Mouse (Mus musculus) hindbrain, embryonic 13.5 days (tissue): ENCODE measurements around the gene Pde10a. TPM values are rescaled to one million over a fixed set of nuclear protein-coding genes. Genes with fewer than 3 reads are reported as not detected.
A peak's percentile ranks its signal among the peaks of the same experiment; 100 is the strongest.

ENCODE experiments used
- ATAC-seq: fragments of 200-750 bp; cut with Nextera tagmentation; 2 replicates; pipeline ENCODE4 v1.8.0; 2017; ENCODE audit warnings: moderate TSS enrichment; ENCODE audit not compliant: low FRiP score
- H3K27ac ChIP-seq: fragments of 300-500 bp; sonication (generic); 2 replicates; pipeline ENCODE4 v1.5.1; 2015; ENCODE audit warnings: inconsistent platforms, mild to moderate bottlenecking, moderate library complexity
- H3K27me3 ChIP-seq: fragments of 300-500 bp; sonication (generic); 2 replicates; pipeline ENCODE4 v1.6.1; 2015; ENCODE audit warnings: mild to moderate bottlenecking, inconsistent platforms
- H3K36me3 ChIP-seq: fragments of 300-500 bp; sonication (generic); 2 replicates; pipeline ENCODE4 v1.6.1; 2015; ENCODE audit warnings: mild to moderate bottlenecking, inconsistent platforms
- H3K4me1 ChIP-seq: fragments of 300-500 bp; sonication (generic); replicated peaks from 2 replicates; pipeline ENCODE4 v1.6.1; 2015; ENCODE audit warnings: inconsistent platforms
- H3K4me2 ChIP-seq: fragments of 300-500 bp; sonication (generic); 2 replicates; pipeline ENCODE4 v1.6.1; 2015; ENCODE audit warnings: inconsistent platforms, mild to moderate bottlenecking, moderate library complexity
- H3K4me3 ChIP-seq: fragments of 300-500 bp; sonication (generic); 2 replicates; pipeline ENCODE4 v1.5.1; 2015; ENCODE audit warnings: mild to moderate bottlenecking, inconsistent platforms
- H3K9ac ChIP-seq: fragments of 300-500 bp; sonication (generic); 2 replicates; pipeline ENCODE4 v1.6.1; 2015; ENCODE audit warnings: mild to moderate bottlenecking, inconsistent platforms
- H3K9me3 ChIP-seq: fragments of 300-500 bp; sonication (generic); 2 replicates; pipeline ENCODE4 v1.6.1; 2016; ENCODE audit warnings: inconsistent platforms
- WGBS: fragments of 180-500 bp; shearing (Covaris S2); methylation state at CpG from one replicate; pipeline ENCODE4 v1.1.7; 2015; 5-methylcytosine and 5-hydroxymethylcytosine counted together
- polyA plus RNA-seq: library from polyadenylated mRNA; unstranded; fragments of >200 nt; fragmentation: Nextera tagmentation; extraction: Ambion mirVana; gene quantifications from 2 replicates; pipeline ENCODE4 v1.2.1, GENCODE M21; 2015

The Pde10a gene
- polyA plus RNA-seq, 1 experiment from 2014 or later = 14.5 TPM

GRCm38 (mm10) chr17:8847558-8847957, 322.4 kb downstream of the Pde10a start:
- 72% methylated on average over 7 of the region's 7 CpGs for WGBS
- no peaks in the 10 kb centered on the region for H3K9me3 ChIP-seq
- ATAC-seq = no peak

GRCm38 (mm10) chr17:8851846-8852245, 326.7 kb downstream of the Pde10a start:
- peaks cover 19% of the 10 kb centered on the region for H3K4me1 ChIP-seq
- ATAC-seq = no peak
- no peaks in the 10 kb centered on the region for H3K36me3 ChIP-seq
- no peak overlapping the region for H3K9ac ChIP-seq
- no peak overlapping the region for H3K4me3 ChIP-seq
- no peak overlapping the region for H3K4me2 ChIP-seq
- H3K27ac ChIP-seq = no peak overlapping the region
- WGBS = 61% methylated on average over 6 of the region's 6 CpGs
- no peaks in the 10 kb centered on the region for H3K27me3 ChIP-seq
- no peaks in the 10 kb centered on the region for H3K9me3 ChIP-seq

More at GRCm38 (mm10) chr17:8847558-8847957, 322.4 kb downstream of the Pde10a start:
- H3K4me1 ChIP-seq = peaks cover 22% of the 10 kb centered on the region
- no peak overlapping the region for H3K9ac ChIP-seq
- H3K4me3 ChIP-seq = no peak overlapping the region
- no peaks in the 10 kb centered on the region for H3K36me3 ChIP-seq
- no peak overlapping the region for H3K4me2 ChIP-seq
- H3K27me3 ChIP-seq = no peaks in the 10 kb centered on the region
- no peak overlapping the region for H3K27ac ChIP-seq

GRCm38 (mm10) chr17:8856430-8857371, 331.5 kb downstream of the Pde10a start:
- ATAC-seq = no peak
- no peak overlapping the region for H3K9ac ChIP-seq
- peak overlapping the region; percentile 40 for H3K4me2 ChIP-seq
- no peaks in the 10 kb centered on the region for H3K27me3 ChIP-seq
- peaks cover 24% of the 10 kb centered on the region for H3K4me1 ChIP-seq
- no peak overlapping the region for H3K27ac ChIP-seq
- 32% methylated on average over 22 of the region's 22 CpGs for WGBS
- H3K9me3 ChIP-seq = no peaks in the 10 kb centered on the region
- H3K4me3 ChIP-seq = no peak overlapping the region
- no peaks in the 10 kb centered on the region for H3K36me3 ChIP-seq

GRCm38 (mm10) chr17:8858636-8859421, 333.7 kb downstream of the Pde10a start:
- H3K4me2 ChIP-seq = no peak overlapping the region
- WGBS = 70% methylated on average over 23 of the region's 23 CpGs

GRCm38 (mm10) chr17:8859489-8859888, 334.3 kb downstream of the Pde10a start:
- WGBS = 73% methylated on average over 4 of the region's 4 CpGs
- no peak overlapping the region for H3K27ac ChIP-seq
- H3K4me1 ChIP-seq = peaks cover 29% of the 10 kb centered on the region
- no peaks in the 10 kb centered on the region for H3K9me3 ChIP-seq
- no peak overlapping the region for H3K4me3 ChIP-seq
- H3K27me3 ChIP-seq = no peaks in the 10 kb centered on the region
- H3K36me3 ChIP-seq = no peaks in the 10 kb centered on the region
- ATAC-seq = no peak
- no peak overlapping the region for H3K4me2 ChIP-seq
- 0 out of 2 replicates have a peak overlapping the region, but pooled peaks have one; percentile 51 for H3K9ac ChIP-seq

More at GRCm38 (mm10) chr17:8858636-8859421, 333.7 kb downstream of the Pde10a start:
- H3K27me3 ChIP-seq = no peaks in the 10 kb centered on the region
- peaks cover 29% of the 10 kb centered on the region for H3K4me1 ChIP-seq
- H3K9ac ChIP-seq = peak overlapping the region; percentile 51; the same call in 1 of the 2 replicates
- ATAC-seq = no peak
- peak overlapping the region; percentile 32; the same call in 1 of the 2 replicates for H3K27ac ChIP-seq
- no peak overlapping the region for H3K4me3 ChIP-seq
- no peaks in the 10 kb centered on the region for H3K9me3 ChIP-seq
- H3K36me3 ChIP-seq = no peaks in the 10 kb centered on the region

GRCm38 (mm10) chr17:8864638-8865497, 339.7 kb downstream of the Pde10a start:
- Histone ChIP-seq H3K27ac (no peak overlapping the region), H3K4me3 (no peak overlapping the region), H3K9ac (no peak overlapping the region), H3K4me2 (no peak overlapping the region), H3K9me3 (no peaks in the 10 kb centered on the region), H3K27me3 (no peaks in the 10 kb centered on the region), H3K36me3 (no peaks in the 10 kb centered on the region), H3K4me1 (peaks cover 14% of the 10 kb centered on the region)
- WGBS = 78% methylated on average over 8 of the region's 8 CpGs
- no peak for ATAC-seq

- Histone ChIP-seq H3K4me1 (peaks cover 24% of the 10 kb centered on the region), H3K9ac (no peak overlapping the region), H3K4me3 (no peak overlapping the region), H3K36me3 (no peaks in the 10 kb centered on the region), H3K9me3 (no peaks in the 10 kb centered on the region), H3K4me2 (no peak overlapping the region), H3K27ac (no peak overlapping the region), H3K27me3 (no peaks in the 10 kb centered on the region)
- WGBS = 72% methylated on average over 25 of the region's 25 CpGs
- ATAC-seq = no peak
Measured at GRCm38 (mm10) chr17:8867331-8868237, 342.4 kb downstream of the Pde10a start.

GRCm38 (mm10) chr17:8869287-8869686, 344.1 kb downstream of the Pde10a start:
- H3K4me2 ChIP-seq = no peak overlapping the region
- 90% methylated on average over 10 of the region's 10 CpGs for WGBS
- no peak overlapping the region for H3K9ac ChIP-seq
- H3K36me3 ChIP-seq = no peaks in the 10 kb centered on the region
- no peaks in the 10 kb centered on the region for H3K9me3 ChIP-seq
- no peaks in the 10 kb centered on the region for H3K27me3 ChIP-seq
- ATAC-seq = no peak
- no peak overlapping the region for H3K27ac ChIP-seq
- H3K4me3 ChIP-seq = no peak overlapping the region
- peaks cover 26% of the 10 kb centered on the region for H3K4me1 ChIP-seq

- Histone ChIP-seq H3K27ac (no peak overlapping the region), H3K27me3 (no peaks in the 10 kb centered on the region), H3K36me3 (no peaks in the 10 kb centered on the region), H3K9ac (no peak overlapping the region), H3K4me2 (no peak overlapping the region), H3K4me3 (no peak overlapping the region), H3K4me1 (peaks cover 25% of the 10 kb centered on the region), H3K9me3 (no peaks in the 10 kb centered on the region)
- 79% methylated on average over 7 of the region's 7 CpGs for WGBS
- no peak for ATAC-seq
Measured at GRCm38 (mm10) chr17:8870848-8871247, 345.7 kb downstream of the Pde10a start.

GRCm38 (mm10) chr17:8871396-8871795, 346.2 kb downstream of the Pde10a start:
- H3K27ac ChIP-seq = no peak overlapping the region
- no peak overlapping the region for H3K4me3 ChIP-seq
- no peak for ATAC-seq
- no peaks in the 10 kb centered on the region for H3K27me3 ChIP-seq
- H3K9ac ChIP-seq = no peak overlapping the region
- no peaks in the 10 kb centered on the region for H3K9me3 ChIP-seq
- no peaks in the 10 kb centered on the region for H3K36me3 ChIP-seq
- H3K4me2 ChIP-seq = no peak overlapping the region
- 87% methylated on average over 7 of the region's 7 CpGs for WGBS
- peaks cover 28% of the 10 kb centered on the region for H3K4me1 ChIP-seq
